Mouse (Mus musculus) C2C12 (cell line): Measurements from ENCODE around the gene Gm38392. TPM values are rescaled to one million over a fixed set of nuclear protein-coding genes. Genes with fewer than 3 reads are reported as not detected.

Experiments used
- H3K27me3 ChIP-seq: one replicate; pipeline ENCODE4 v1.6.1; 2011; ENCODE audit not compliant: control insufficient read depth, insufficient read depth, insufficient read length
- H3K36me3 ChIP-seq: one replicate; pipeline ENCODE4 v1.6.1; 2011; ENCODE audit not compliant: control insufficient read depth, insufficient read depth
- H3K4me3 ChIP-seq: one replicate; pipeline ENCODE4 v1.5.1; 2011; ENCODE audit warnings: mild to moderate bottlenecking, control low read depth; ENCODE audit not compliant: poor library complexity, insufficient read depth, severe bottlenecking
- H3K79me2 ChIP-seq: one replicate; pipeline ENCODE4 v1.6.1; 2011; ENCODE audit not compliant: control insufficient read depth, insufficient read depth
- H3K79me3 ChIP-seq: one replicate; pipeline ENCODE4 v1.6.1; 2011; ENCODE audit warnings: low read depth, control low read depth
- H3ac ChIP-seq: one replicate; pipeline ENCODE3; 2011; ENCODE audit warnings: low read depth; ENCODE audit not compliant: control insufficient read depth, insufficient read length
- CEBPB ChIP-seq: IDR thresholded peaks from one replicate; pipeline ENCODE4 v1.6.1; 2011; ENCODE audit warnings: low read depth, mild to moderate bottlenecking, control low read depth, moderate library complexity
- CTCF ChIP-seq: IDR thresholded peaks from one replicate; pipeline ENCODE4 v1.5.1; 2011; ENCODE audit not compliant: control insufficient read depth, insufficient read depth, insufficient read length
- FOSL1 ChIP-seq: IDR thresholded peaks from one replicate; pipeline ENCODE4 v1.8.0; 2011; ENCODE audit warnings: mild to moderate bottlenecking, low read length; ENCODE audit not compliant: poor library complexity, insufficient read depth, severe bottlenecking
- MAX ChIP-seq: IDR thresholded peaks from one replicate; pipeline ENCODE4 v1.6.1; 2011; ENCODE audit warnings: mild to moderate bottlenecking, control low read depth
- MYOD1 ChIP-seq: IDR thresholded peaks from one replicate; pipeline ENCODE4 v1.6.1; 2011; ENCODE audit warnings: low read depth; ENCODE audit not compliant: control insufficient read depth, insufficient read length
- MYOG ChIP-seq: IDR thresholded peaks from one replicate; pipeline ENCODE4 v1.6.1; 2011; ENCODE audit not compliant: control insufficient read depth, insufficient read length; ENCODE audit errors: extremely low read depth
- USF1 ChIP-seq: IDR thresholded peaks from one replicate; pipeline ENCODE4 v1.6.1; 2011; ENCODE audit warnings: low read depth, mild to moderate bottlenecking, control low read depth, moderate library complexity
- microRNA-seq: library from miRNA; unstranded; fragments of <30 nt; microRNA quantifications from one replicate; pipeline ENCODE4, GENCODE M21; 2019; ENCODE audit warnings: borderline microRNAs expressed
- polyA plus RNA-seq: library from polyadenylated mRNA; unstranded; fragments of >200 nt; fragmentation: generic; extraction: Trizol; gene quantifications from one replicate; pipeline ENCODE4 v1.2.1, GENCODE M21; 2012; ENCODE audit warnings: missing spikeins

Gene Gm38392
- polyA plus RNA-seq, 1 experiment: not detected

DNA sequence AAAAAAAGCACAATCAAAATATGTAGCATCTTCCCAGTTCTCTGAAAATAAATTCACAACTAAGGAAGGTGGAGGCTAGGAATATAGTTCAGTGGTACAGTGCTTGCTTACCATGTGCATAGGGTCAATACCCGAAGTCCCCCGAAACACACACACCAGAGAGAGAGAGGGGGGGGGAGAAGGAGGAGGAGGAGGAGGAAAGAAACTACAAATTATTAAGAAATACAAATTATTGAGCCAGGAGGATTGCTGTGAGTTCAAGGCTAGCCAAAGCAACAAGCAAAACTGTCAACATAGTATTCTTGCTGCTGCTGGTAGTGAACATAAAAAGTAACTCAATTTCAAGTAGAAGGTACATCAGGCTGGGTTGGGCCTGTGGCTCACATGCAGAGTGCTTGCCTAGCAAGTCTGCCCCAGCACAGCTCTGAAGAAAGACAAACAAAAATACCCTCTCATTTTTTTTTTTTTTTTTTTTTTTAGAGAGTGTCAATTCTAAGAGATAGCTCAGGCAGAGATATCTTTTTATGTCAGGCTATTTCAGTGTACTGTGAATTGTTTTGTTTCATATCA is 87.4 kb downstream of the Gm38392 start:
- H3K36me3 ChIP-seq: no peaks in the 10 kb centered on the region
- TF ChIP-seq FOSL1: no peak
- TF ChIP-seq MYOG: no peak
- no peak for TF ChIP-seq MYOD1
- TF ChIP-seq MAX: no peak
- TF ChIP-seq USF1: no peak
- TF ChIP-seq CTCF: no peak
- TF ChIP-seq CEBPB: no peak
- no peak overlapping the region for H3K4me3 ChIP-seq

DNA sequence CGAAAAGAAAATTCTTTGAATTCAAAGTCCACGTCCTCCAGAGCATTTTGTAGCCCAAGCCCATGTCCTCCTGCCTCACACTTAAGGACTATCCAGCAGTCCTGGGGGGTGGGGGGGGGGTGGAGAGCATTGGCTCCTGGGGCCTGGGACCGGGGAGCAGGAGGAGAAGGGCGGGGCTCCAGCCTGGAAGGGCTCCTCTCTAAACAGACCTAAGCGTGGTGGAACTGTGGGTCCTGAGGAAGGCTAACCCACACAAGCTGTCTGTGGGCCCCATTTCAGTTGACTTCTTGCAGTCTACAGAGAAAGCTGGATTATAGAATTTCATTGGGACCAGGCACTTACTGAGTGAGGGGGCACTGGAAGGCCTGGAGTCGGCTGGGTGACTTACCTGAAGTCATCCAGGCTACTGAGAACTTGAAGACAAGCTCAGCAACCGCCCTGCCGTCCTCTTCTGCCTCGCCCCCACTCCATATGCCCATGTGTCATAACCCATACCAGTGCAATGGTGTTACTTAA is 88.4 kb downstream of the Gm38392 start:
- no peak overlapping the region for H3K4me3 ChIP-seq

More for the DNA sequence above, 87.4 kb downstream of the Gm38392 start:
- Histone ChIP-seq H3K79me2 (no peaks in the 10 kb centered on the region), H3K27me3 (peaks cover 86% of the 10 kb centered on the region), H3ac (no peak overlapping the region), H3K79me3 (no peaks in the 10 kb centered on the region)

GRCm38 (mm10) chr3:88197741-88198504 is 89.1 kb downstream of the Gm38392 start:
- Histone ChIP-seq H3K27me3 (peaks cover 84% of the 10 kb centered on the region), H3K79me2 (no peaks in the 10 kb centered on the region), H3K36me3 (no peaks in the 10 kb centered on the region)

More for the DNA sequence above, 88.4 kb downstream of the Gm38392 start:
- H3K36me3 ChIP-seq: no peaks in the 10 kb centered on the region
- no peak overlapping the region for H3ac ChIP-seq
- no peaks in the 10 kb centered on the region for H3K79me3 ChIP-seq
- no peaks in the 10 kb centered on the region for H3K79me2 ChIP-seq
- peaks cover 85% of the 10 kb centered on the region for H3K27me3 ChIP-seq
- no peak for TF ChIP-seq CEBPB
- TF ChIP-seq USF1: no peak
- no peak for TF ChIP-seq MYOG
- TF ChIP-seq FOSL1: no peak
- no peak for TF ChIP-seq MYOD1
- TF ChIP-seq CTCF: no peak
- no peak for TF ChIP-seq MAX

More at GRCm38 (mm10) chr3:88197741-88198504, 89.1 kb downstream of the Gm38392 start:
- Histone ChIP-seq H3ac (no peak overlapping the region), H3K4me3 (no peak overlapping the region), H3K79me3 (no peaks in the 10 kb centered on the region)
- TF ChIP-seq USF1 (no peak), MAX (no peak), MYOG (no peak), CEBPB (no peak), CTCF (no peak), MYOD1 (no peak), FOSL1 (no peak)

Small RNAs within 50 kb of the gene (microRNA-seq; reads per million reads assigned to microRNA genes)
- gene Gm25641 (not detected), gene Mir3093 (not detected), gene Mir9-1 (not detected)

Other genes with a start within 250 kb of the Gm38392 start
- 26.4 TPM for gene Gpatch4, start 244.1 kb downstream of the Gm38392 start, polyA plus RNA-seq
- 93.6 TPM for gene Naxe, start 228.7 kb downstream of the Gm38392 start, polyA plus RNA-seq
- gene Ttc24, start 208.9 kb downstream of the Gm38392 start, polyA plus RNA-seq: not detected
- gene Iqgap3, start 205.2 kb downstream of the Gm38392 start, polyA plus RNA-seq: 23.9 TPM
- 35.3 TPM for gene Mef2d, start 144.8 kb downstream of the Gm38392 start, polyA plus RNA-seq
- not detected for gene Rhbg, start 32.5 kb downstream of the Gm38392 start, polyA plus RNA-seq
- 2.3 TPM for gene Tsacc, start 9.8 kb upstream of the Gm38392 start, polyA plus RNA-seq
- gene Cct3, start 9.9 kb upstream of the Gm38392 start, polyA plus RNA-seq: 628 TPM
- gene Glmp, start 37.8 kb upstream of the Gm38392 start, polyA plus RNA-seq: 173 TPM
- gene Tmem79, start 48.9 kb upstream of the Gm38392 start, polyA plus RNA-seq: 2.1 TPM
- gene Smg5, start 49.0 kb upstream of the Gm38392 start, polyA plus RNA-seq: 84.5 TPM
- 0.02 TPM for gene Paqr6, start 77.4 kb upstream of the Gm38392 start, polyA plus RNA-seq
- 0.51 TPM for gene Bglap3, start 85.5 kb upstream of the Gm38392 start, polyA plus RNA-seq
- gene Bglap2, start 91.5 kb upstream of the Gm38392 start, polyA plus RNA-seq: 4.6 TPM
- gene Bglap, start 97.3 kb upstream of the Gm38392 start, polyA plus RNA-seq: 1.6 TPM
- gene Pmf1, start 123.1 kb upstream of the Gm38392 start, polyA plus RNA-seq: 117 TPM
- 18.5 TPM for gene Slc25a44, start 137.9 kb upstream of the Gm38392 start, polyA plus RNA-seq
- gene Sema4a, start 174.0 kb upstream of the Gm38392 start, polyA plus RNA-seq: 0.69 TPM
- gene Lmna, start 222.7 kb upstream of the Gm38392 start, polyA plus RNA-seq: 1,441 TPM
- 14.9 TPM for gene Mex3a, start 245.2 kb upstream of the Gm38392 start, polyA plus RNA-seq